Mouse (Mus musculus) bone marrow, adult 2 months (tissue): ENCODE data around the gene Meis2.

Experiments
- CTCF ChIP-seq: fragments of 200-500 bp; IDR thresholded peaks from 2 replicates; pipeline ENCODE4 v1.5.1; 2011; ENCODE audit warnings: low read length, control low read depth; ENCODE audit not compliant: control insufficient read depth, insufficient read depth
- POLR2A ChIP-seq: fragments of 200-500 bp; IDR thresholded peaks from 2 replicates; pipeline ENCODE4 v1.6.1; 2011; ENCODE audit warnings: low read depth, mild to moderate bottlenecking, control low read depth, low read length, borderline replicate concordance; ENCODE audit not compliant: control insufficient read depth

DNA sequence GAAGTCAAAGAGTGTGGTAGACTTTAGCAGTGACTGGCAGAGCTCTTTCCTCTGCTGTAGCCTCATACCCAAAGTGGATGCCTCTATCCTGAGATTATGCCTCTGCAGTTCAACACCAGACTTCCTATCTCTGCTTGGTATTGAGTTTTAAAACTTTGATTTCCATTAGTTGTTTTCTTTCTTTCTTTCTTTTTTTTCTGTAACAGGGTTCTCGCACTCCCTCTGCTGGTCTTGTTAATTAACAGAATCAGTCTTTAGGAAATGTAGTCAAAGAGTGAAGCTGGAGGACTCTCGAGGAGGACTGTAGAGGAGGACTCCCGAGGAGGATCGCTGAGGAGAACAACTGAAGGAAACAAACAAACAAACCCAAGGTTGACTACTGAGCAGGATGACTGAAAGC, 40.6 kb upstream of the Meis2 start:
- TF ChIP-seq CTCF (no peak), POLR2A (no peak)
